Mouse (Mus musculus): ENCODE measurements around the gene Ccdc88b.

DNA sequence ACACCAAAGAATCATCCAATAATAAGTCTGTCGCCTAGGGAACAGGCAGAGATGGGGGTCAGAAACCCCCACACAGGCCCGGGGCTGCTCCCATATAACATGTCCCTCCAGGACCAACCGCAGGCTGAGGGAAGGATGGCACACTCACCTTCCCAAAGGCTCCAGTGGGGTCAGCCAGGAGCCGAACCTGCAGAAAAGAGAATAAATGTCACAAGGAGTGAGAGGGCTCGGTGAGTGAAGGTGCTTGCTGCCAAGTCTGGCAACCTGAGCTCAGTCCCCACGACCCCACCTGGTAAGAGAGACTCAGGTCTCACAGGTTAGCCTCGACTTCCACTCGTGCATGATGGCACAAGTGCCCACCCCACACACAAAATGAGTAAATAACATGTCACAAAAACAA is 49.1 kb upstream of the Ccdc88b start:
- TF ChIP-seq GATA1 (IDR thresholded peaks at IDR 0.05; ENCODE audit: low read length): no peak
- no peak for TF ChIP-seq TAL1 (IDR thresholded peaks at IDR 0.05; ENCODE audit: low read length)
